Mouse (Mus musculus) kidney, embryonic 14.5 days (tissue): Measurements from ENCODE around the gene Pes1. TPM values are rescaled to one million over a fixed set of nuclear protein-coding genes. Genes with fewer than 3 reads are reported as not detected.

ENCODE experiments used
- ATAC-seq: fragments of 200-750 bp; cut with Nextera tagmentation; 2 replicates; pipeline ENCODE4 v1.8.0; 2017; ENCODE audit warnings: moderate number of reproducible peaks, mild to moderate bottlenecking, moderate TSS enrichment, moderate library complexity; ENCODE audit not compliant: low FRiP score, low TSS enrichment
- H3K27ac ChIP-seq: fragments of 300-500 bp; sonication (generic); 2 replicates; pipeline ENCODE4 v1.5.1; 2014; ENCODE audit warnings: low read depth, mild to moderate bottlenecking, low read length, moderate library complexity, mixed read lengths
- H3K27me3 ChIP-seq: fragments of 300-500 bp; sonication (generic); 2 replicates; pipeline ENCODE4 v1.6.1; 2014; ENCODE audit warnings: mild to moderate bottlenecking, low read length; ENCODE audit not compliant: control insufficient read depth, insufficient read depth
- H3K36me3 ChIP-seq: fragments of 300-500 bp; sonication (generic); 2 replicates; pipeline ENCODE4 v1.6.1; 2014; ENCODE audit warnings: low read length, mixed read lengths; ENCODE audit not compliant: control insufficient read depth, insufficient read depth
- H3K4me1 ChIP-seq: fragments of 300-500 bp; sonication (generic); 2 replicates; pipeline ENCODE4 v1.6.1; 2014; ENCODE audit warnings: low read length, mixed read lengths; ENCODE audit not compliant: control insufficient read depth, insufficient read depth
- H3K4me2 ChIP-seq: fragments of 300-500 bp; sonication (generic); replicated peaks from 2 replicates; pipeline ENCODE4 v1.6.1; 2014; ENCODE audit warnings: low read depth, mild to moderate bottlenecking, low read length
- H3K4me3 ChIP-seq: fragments of 300-500 bp; sonication (generic); 2 replicates; pipeline ENCODE4 v1.5.1; 2014; ENCODE audit warnings: mild to moderate bottlenecking, low read length
- H3K9ac ChIP-seq: fragments of 300-500 bp; sonication (generic); 2 replicates; pipeline ENCODE4 v1.6.1; 2014; ENCODE audit warnings: low read depth, mild to moderate bottlenecking, low read length, moderate library complexity
- H3K9me3 ChIP-seq: fragments of 300-500 bp; sonication (generic); 2 replicates; pipeline ENCODE4 v1.6.1; 2016; ENCODE audit warnings: low read length; ENCODE audit not compliant: control insufficient read depth
- WGBS: fragments of 180-500 bp; shearing (Covaris S2); extraction: QIAGEN DNeasy Blood & Tissue Kit; methylation state at CpG from one replicate; pipeline ENCODE4 v1.1.7; 2014; 5-methylcytosine and 5-hydroxymethylcytosine counted together
- polyA plus RNA-seq: library from polyadenylated mRNA; unstranded; fragments of >200 nt; fragmentation: Nextera tagmentation; extraction: Ambion mirVana; gene quantifications from 2 replicates; pipeline ENCODE4 v1.2.1, GENCODE M21; 2014

The Pes1 gene
- 60.7 and 81.2 TPM in 2 replicates for polyA plus RNA-seq

- H3K36me3 ChIP-seq, result peaks cover 17% of the 10 kb centered on the region; the same call in 1 of the 2 replicates
- peak; percentile 94 for ATAC-seq
- no peaks in the 10 kb centered on the region for H3K9me3 ChIP-seq
- peak within 1 kb of the TSS; percentile 39 for H3K27ac ChIP-seq
- H3K4me1 ChIP-seq, result peaks cover 7% of the 10 kb centered on the region; the same call in 1 of the 2 replicates
- H3K4me2 ChIP-seq, result peak within 1 kb of the TSS; percentile 58
- peak within 1 kb of the TSS; percentile 79 for H3K4me3 ChIP-seq
- H3K27me3 ChIP-seq, result no peaks in the 10 kb centered on the region
- H3K9ac ChIP-seq, result peak within 1 kb of the TSS; percentile 80
- 2% methylated on average over 31 of the region's 31 CpGs for WGBS
These were observed at the start of gene Pes1 for GRCm38 (mm10) chr11:3963610-3964415. Gene Pes1, plus strand, starts transcription at chr11:3963975.

DNA sequence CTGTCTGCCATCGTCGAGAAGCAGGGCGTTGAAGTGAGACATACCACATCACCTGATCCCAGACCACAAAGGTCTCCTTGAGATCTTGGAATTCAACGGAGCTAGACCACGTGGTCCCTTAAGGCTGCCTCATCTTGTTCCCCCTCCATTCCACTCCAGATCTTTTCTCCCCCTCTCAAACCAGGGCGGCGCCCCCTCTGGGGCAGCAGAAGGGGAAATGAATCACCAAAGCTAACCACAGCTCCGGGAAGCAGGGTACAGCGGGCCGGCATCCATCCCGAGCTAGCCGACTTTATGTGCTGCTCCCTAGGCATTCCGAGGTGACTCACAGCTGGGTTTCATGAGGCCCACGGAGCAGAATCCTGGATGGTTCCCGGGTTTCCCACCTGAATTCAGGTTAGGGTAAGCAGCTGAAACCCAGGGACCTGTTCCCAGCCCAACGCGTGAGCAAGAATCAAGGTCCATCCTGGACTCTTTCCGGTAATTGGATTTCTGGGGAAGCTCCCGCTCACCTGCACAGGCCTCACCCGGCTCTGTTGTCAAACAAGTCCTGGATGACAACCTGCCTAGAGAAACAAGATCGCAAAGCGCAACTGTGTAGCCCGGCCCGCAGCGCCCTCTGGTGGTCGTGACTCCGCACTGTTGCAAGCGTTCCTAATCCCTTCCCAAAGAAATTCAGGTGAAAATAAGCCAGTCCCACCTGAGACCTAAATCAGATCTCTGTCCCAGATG is 49.5 kb upstream of the Pes1 start, which contains the start of gene Slc35e4:
Gene Slc35e4 (minus strand): TSS at position 556 of the 732 bp plus-strand sequence.
- peak within 1 kb of the TSS; percentile 58 for H3K9ac ChIP-seq
- peak within 1 kb of the TSS; percentile 59 for H3K4me3 ChIP-seq
- no peak within 1 kb of the TSS; the same call in 1 of the 2 replicates for H3K27ac ChIP-seq
- no peaks in the 10 kb centered on the region for H3K9me3 ChIP-seq
- peak; percentile 61 for ATAC-seq
- H3K4me1 ChIP-seq, result peaks cover 18% of the 10 kb centered on the region
- WGBS, result under 1% methylated on average over 28 of the region's 28 CpGs
- no peaks in the 10 kb centered on the region for H3K36me3 ChIP-seq
- H3K27me3 ChIP-seq, result peaks cover 5% of the 10 kb centered on the region
- H3K4me2 ChIP-seq, result peak within 1 kb of the TSS; percentile 96

DNA sequence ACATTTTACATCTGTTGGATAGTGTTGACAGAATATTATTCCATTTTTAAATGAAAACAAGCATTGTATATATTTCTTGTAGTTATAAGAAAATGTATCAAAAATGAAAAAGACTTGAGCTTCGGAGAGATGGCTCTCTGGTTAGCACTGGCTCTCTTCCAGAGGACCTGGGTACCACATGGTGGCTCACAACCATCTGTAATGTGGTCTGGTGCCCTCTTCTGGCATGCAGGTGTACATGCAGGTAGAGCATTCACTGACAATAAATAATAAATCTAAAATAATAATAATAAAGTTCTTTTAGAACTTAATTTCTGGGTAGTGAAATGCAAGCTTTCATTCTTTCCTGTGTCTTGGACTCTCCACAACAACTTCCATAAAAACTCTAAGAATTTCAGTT is 45.0 kb upstream of the Pes1 start:
- Histone ChIP-seq H3K36me3 (peaks cover 6% of the 10 kb centered on the region), H3K9me3 (no peaks in the 10 kb centered on the region), H3K9ac (no peak overlapping the region), H3K27ac (no peak overlapping the region), H3K4me1 (no peaks in the 10 kb centered on the region), H3K4me2 (no peak overlapping the region), H3K27me3 (no peaks in the 10 kb centered on the region), H3K4me3 (no peak overlapping the region)
- 50% methylated on average over 1 of the region's 1 CpGs for WGBS
- ATAC-seq, result no peak

- no peak overlapping the region for H3K4me2 ChIP-seq
- H3K9me3 ChIP-seq, result no peaks in the 10 kb centered on the region
- no peak overlapping the region for H3K4me3 ChIP-seq
- no peaks in the 10 kb centered on the region for H3K4me1 ChIP-seq
- ATAC-seq, result no peak
- H3K36me3 ChIP-seq, result peaks cover 9% of the 10 kb centered on the region
- H3K27me3 ChIP-seq, result no peaks in the 10 kb centered on the region
- no peak overlapping the region for H3K9ac ChIP-seq
- no peak overlapping the region for H3K27ac ChIP-seq
- 81% methylated on average over 7 of the region's 7 CpGs for WGBS
These were observed 43.3 kb upstream of the Pes1 start for GRCm38 (mm10) chr11:3920476-3920875.

- H3K4me3 ChIP-seq, result no peak overlapping the region
- 0 out of 2 replicates have a peak, but pooled peaks have one; percentile 51 for ATAC-seq
- no peaks in the 10 kb centered on the region for H3K4me1 ChIP-seq
- no peak overlapping the region for H3K9ac ChIP-seq
- H3K27ac ChIP-seq, result no peak overlapping the region
- H3K27me3 ChIP-seq, result no peaks in the 10 kb centered on the region
- peaks cover 9% of the 10 kb centered on the region for H3K36me3 ChIP-seq
- no peaks in the 10 kb centered on the region for H3K9me3 ChIP-seq
- no peak overlapping the region for H3K4me2 ChIP-seq
- 25% methylated on average over 8 of the region's 8 CpGs for WGBS
These were observed 42.4 kb upstream of the Pes1 start for GRCm38 (mm10) chr11:3921281-3921850.

- no peaks in the 10 kb centered on the region for H3K9me3 ChIP-seq
- H3K27me3 ChIP-seq, result no peaks in the 10 kb centered on the region
- WGBS, result 94% methylated on average over 9 of the region's 9 CpGs
- H3K4me1 ChIP-seq, result no peaks in the 10 kb centered on the region
- H3K27ac ChIP-seq, result no peak overlapping the region
- H3K4me3 ChIP-seq, result no peak overlapping the region
- no peak; the same call in 1 of the 2 replicates for ATAC-seq
- H3K9ac ChIP-seq, result no peak overlapping the region
- peaks cover 9% of the 10 kb centered on the region for H3K36me3 ChIP-seq
- no peak overlapping the region for H3K4me2 ChIP-seq
These were observed 41.7 kb upstream of the Pes1 start for GRCm38 (mm10) chr11:3922115-3922514.

DNA sequence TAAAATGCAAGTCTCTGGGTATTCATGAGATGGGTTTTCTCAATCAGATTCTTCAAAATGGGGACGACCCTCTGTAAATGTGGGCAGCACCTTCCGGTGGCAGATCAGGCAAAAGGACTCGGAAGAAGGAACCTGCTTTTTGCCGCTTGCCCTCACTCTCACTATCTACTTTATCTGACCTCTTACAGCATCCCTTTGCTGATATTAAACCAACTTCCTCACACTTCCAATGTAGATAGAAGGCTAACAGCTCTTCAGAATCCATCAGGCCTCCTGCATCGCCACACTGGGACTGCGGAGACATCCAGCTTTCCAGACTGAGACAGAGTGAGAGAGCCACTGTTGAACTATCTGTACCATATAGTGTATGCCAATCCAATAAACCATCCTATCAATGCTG is 41.0 kb upstream of the Pes1 start:
- WGBS, result 95% methylated on average over 6 of the region's 6 CpGs
- no peak overlapping the region for H3K4me2 ChIP-seq
- ATAC-seq, result no peak
- H3K27ac ChIP-seq, result no peak overlapping the region
- H3K27me3 ChIP-seq, result no peaks in the 10 kb centered on the region
- no peaks in the 10 kb centered on the region for H3K4me1 ChIP-seq
- no peak overlapping the region for H3K9ac ChIP-seq
- H3K9me3 ChIP-seq, result no peaks in the 10 kb centered on the region
- H3K36me3 ChIP-seq, result peaks cover 11% of the 10 kb centered on the region
- no peak overlapping the region for H3K4me3 ChIP-seq

DNA sequence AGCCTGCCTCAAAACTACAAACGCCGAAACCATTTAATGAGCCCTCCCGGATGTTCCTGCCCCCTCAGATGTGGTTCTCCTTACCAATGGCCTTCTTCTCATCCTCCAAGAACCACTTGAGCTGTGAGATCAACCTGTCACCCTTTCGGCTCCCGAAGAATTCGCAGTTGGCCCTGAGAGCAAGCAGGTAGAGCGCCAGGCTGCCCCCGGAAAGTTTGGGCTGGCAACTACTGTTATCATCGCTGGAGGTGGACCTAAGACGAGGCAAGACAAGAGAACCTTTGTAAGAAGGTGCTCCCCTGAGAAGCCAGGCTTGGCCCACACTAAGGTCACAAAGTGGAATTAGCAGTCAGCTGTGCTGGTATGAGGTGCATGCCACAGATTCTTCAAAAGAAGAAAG is 37.9 kb upstream of the Pes1 start:
- H3K9ac ChIP-seq, result no peak overlapping the region
- peaks cover under 1% of the 10 kb centered on the region; the same call in 1 of the 2 replicates for H3K4me1 ChIP-seq
- H3K27ac ChIP-seq, result no peak overlapping the region
- H3K27me3 ChIP-seq, result no peaks in the 10 kb centered on the region
- H3K9me3 ChIP-seq, result no peaks in the 10 kb centered on the region
- 88% methylated on average over 10 of the region's 10 CpGs for WGBS
- no peak overlapping the region for H3K4me3 ChIP-seq
- H3K4me2 ChIP-seq, result no peak overlapping the region
- no peak for ATAC-seq
- H3K36me3 ChIP-seq, result peaks cover 11% of the 10 kb centered on the region
